Mouse (Mus musculus): ENCODE results near the gene Atp13a4. TPM values are rescaled to one million over a fixed set of nuclear protein-coding genes. Genes with fewer than 3 reads are reported as not detected.

Atp13a4 gene
- total and polyA plus RNA-seq, 2 experiments from 2014 or later: 5.1 to 7.2 TPM

- Histone ChIP-seq H3K4me3 (ENCODE audit: low read length) (no peak overlapping the region), H3K27ac (no peak overlapping the region), H3K9ac (replicated peaks; ENCODE audit: low read length) (no peak overlapping the region), H3K36me3 (ENCODE audit: insufficient read depth, low read length) (no peaks in the 10 kb centered on the region), H3K9me3 (ENCODE audit: low read length) (no peaks in the 10 kb centered on the region), H3K4me2 (ENCODE audit: low read depth, low read length) (no peak overlapping the region), H3K4me1 (ENCODE audit: insufficient read depth, low read length) (no peaks in the 10 kb centered on the region), H3K27me3 (ENCODE audit: insufficient read depth, low read length) (no peaks in the 10 kb centered on the region)
- ATAC-seq (no peak), DNase-seq (ENCODE audit: low spot score) (no peak)
- WGBS: 90% methylated on average over 6 of the region's 6 CpGs
- no peak for TF ChIP-seq CTCF (IDR thresholded peaks at IDR 0.05; ENCODE audit: low read depth)
Observed at GRCm38 (mm10) chr16:29414822-29415221, 129.8 kb downstream of the Atp13a4 start.

DNA sequence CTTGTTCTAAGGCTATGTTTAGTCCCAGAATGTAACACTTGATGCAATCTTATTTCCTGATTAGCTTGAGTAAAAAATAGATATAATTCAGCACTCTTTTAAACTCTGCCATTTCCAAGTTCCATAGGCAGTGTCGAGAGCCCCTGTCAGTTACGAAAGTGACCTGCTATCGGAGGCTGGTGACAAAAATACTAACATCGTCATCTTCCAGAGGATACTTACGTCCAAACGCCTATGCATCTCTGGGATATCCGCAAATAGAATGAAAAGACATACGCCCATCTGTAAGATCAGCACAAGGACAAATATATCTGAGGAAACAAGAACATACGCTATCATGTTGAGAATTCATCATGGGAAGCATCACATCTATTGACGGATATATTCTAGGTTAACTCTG, 137.3 kb downstream of the Atp13a4 start:
- WGBS: 93% methylated on average over 10 of the region's 10 CpGs
- Histone ChIP-seq H3K36me3 (ENCODE audit: insufficient read depth, low read length) (no peaks in the 10 kb centered on the region), H3K9ac (replicated peaks; ENCODE audit: low read length) (no peak overlapping the region), H3K9me3 (ENCODE audit: low read length) (no peaks in the 10 kb centered on the region), H3K4me1 (ENCODE audit: insufficient read depth, low read length) (no peaks in the 10 kb centered on the region), H3K27ac (no peak overlapping the region), H3K4me2 (ENCODE audit: low read depth, low read length) (no peak overlapping the region), H3K27me3 (ENCODE audit: insufficient read depth, low read length) (no peaks in the 10 kb centered on the region), H3K4me3 (ENCODE audit: low read length) (no peak overlapping the region)
- no peak for TF ChIP-seq CTCF (IDR thresholded peaks at IDR 0.05; ENCODE audit: low read depth)
- DNase-seq (ENCODE audit: low spot score): no peak
- ATAC-seq: no peak

GRCm38 (mm10) chr16:29399079-29399478, 145.6 kb downstream of the Atp13a4 start:
- 65% methylated on average over 2 of the region's 2 CpGs for WGBS
- DNase-seq (ENCODE audit: low spot score): peak; percentile 58
- H3K4me3 ChIP-seq (ENCODE audit: low read length): no peak overlapping the region
- no peak overlapping the region for H3K27ac ChIP-seq
- no peaks in the 10 kb centered on the region for H3K4me1 ChIP-seq (ENCODE audit: insufficient read depth, low read length)
- H3K36me3 ChIP-seq (ENCODE audit: insufficient read depth, low read length): no peaks in the 10 kb centered on the region
- ATAC-seq: peak; percentile 15; the same call in 1 of the 2 replicates
- H3K27me3 ChIP-seq (ENCODE audit: insufficient read depth, low read length): no peaks in the 10 kb centered on the region
- TF ChIP-seq CTCF (IDR thresholded peaks at IDR 0.05; ENCODE audit: low read depth): peak; percentile 26
- H3K4me2 ChIP-seq (ENCODE audit: low read depth, low read length): no peak overlapping the region
- H3K9ac ChIP-seq (replicated peaks; ENCODE audit: low read length): no peak overlapping the region
- no peaks in the 10 kb centered on the region for H3K9me3 ChIP-seq (ENCODE audit: low read length)

- Histone ChIP-seq H3K27me3 (ENCODE audit: insufficient read depth, low read length) (no peaks in the 10 kb centered on the region), H3K4me1 (ENCODE audit: insufficient read depth, low read length) (no peaks in the 10 kb centered on the region), H3K27ac (no peak overlapping the region), H3K9me3 (ENCODE audit: low read length) (no peaks in the 10 kb centered on the region), H3K4me3 (ENCODE audit: low read length) (no peak overlapping the region), H3K9ac (replicated peaks; ENCODE audit: low read length) (no peak overlapping the region), H3K36me3 (ENCODE audit: insufficient read depth, low read length) (no peaks in the 10 kb centered on the region), H3K4me2 (ENCODE audit: low read depth, low read length) (no peak overlapping the region)
- 78% methylated on average over 4 of the region's 4 CpGs for WGBS
- no peak for TF ChIP-seq CTCF (IDR thresholded peaks at IDR 0.05; ENCODE audit: low read depth)
- DNase-seq (ENCODE audit: low spot score) (peak; percentile 40), ATAC-seq (no peak)
Observed at GRCm38 (mm10) chr16:29384781-29385180, 159.9 kb downstream of the Atp13a4 start.

DNA sequence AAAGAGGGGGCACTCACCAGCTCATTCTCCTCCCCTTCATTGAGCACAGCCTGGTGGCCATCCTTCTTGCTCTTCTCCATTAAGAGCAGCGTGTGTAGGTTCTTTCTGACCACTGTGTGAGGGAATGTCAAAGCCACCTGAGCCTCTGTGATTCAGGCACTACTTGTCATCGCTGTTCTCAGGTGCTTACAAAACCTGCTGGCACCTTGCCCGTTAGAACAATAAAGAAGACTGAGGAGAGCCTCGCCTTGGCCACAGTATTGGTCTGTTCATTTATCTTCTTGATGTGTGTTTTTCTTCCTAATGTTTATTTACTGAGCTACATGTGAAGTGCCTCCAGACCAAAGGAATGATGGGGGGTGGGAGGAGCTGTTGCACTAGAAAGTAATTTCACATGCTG, 166.2 kb downstream of the Atp13a4 start, which contains the start of gene Atp13a5:
Gene Atp13a5 (minus strand): TSS at position 275 of the 400 bp plus-strand sequence.
- peak; percentile 5 for DNase-seq (ENCODE audit: low spot score)
- no peak within 1 kb of the TSS for H3K4me2 ChIP-seq (ENCODE audit: low read depth, low read length)

GRCm38 (mm10) chr16:29374636-29375035, 170.0 kb downstream of the Atp13a4 start:
- Histone ChIP-seq H3K27ac (no peak overlapping the region), H3K36me3 (ENCODE audit: insufficient read depth, low read length) (no peaks in the 10 kb centered on the region), H3K9ac (replicated peaks; ENCODE audit: low read length) (no peak overlapping the region), H3K4me1 (ENCODE audit: insufficient read depth, low read length) (no peaks in the 10 kb centered on the region), H3K9me3 (ENCODE audit: low read length) (no peaks in the 10 kb centered on the region), H3K4me3 (ENCODE audit: low read length) (no peak overlapping the region), H3K27me3 (ENCODE audit: insufficient read depth, low read length) (no peaks in the 10 kb centered on the region), H3K4me2 (ENCODE audit: low read depth, low read length) (no peak overlapping the region)
- TF ChIP-seq CTCF (IDR thresholded peaks at IDR 0.05; ENCODE audit: low read depth): no peak
- WGBS: 87% methylated on average over 8 of the region's 8 CpGs
- no peak for DNase-seq (ENCODE audit: low spot score)
- ATAC-seq: no peak

More for the DNA sequence above, 166.2 kb downstream of the Atp13a4 start, which contains the start of gene Atp13a5:
- Histone ChIP-seq H3K27ac (no peak within 1 kb of the TSS), H3K4me1 (ENCODE audit: insufficient read depth, low read length) (no peaks in the 10 kb centered on the region), H3K36me3 (ENCODE audit: insufficient read depth, low read length) (no peaks in the 10 kb centered on the region), H3K9me3 (ENCODE audit: low read length) (no peaks in the 10 kb centered on the region), H3K4me3 (ENCODE audit: low read length) (no peak within 1 kb of the TSS), H3K9ac (replicated peaks; ENCODE audit: low read length) (no peak within 1 kb of the TSS), H3K27me3 (ENCODE audit: insufficient read depth, low read length) (no peaks in the 10 kb centered on the region)
- TF ChIP-seq CTCF (IDR thresholded peaks at IDR 0.05; ENCODE audit: low read depth): no peak
- WGBS: 83% methylated on average over 4 of the region's 4 CpGs
- ATAC-seq: no peak

Other genes starting within 250 kb of the Atp13a4 start
- gene Atp13a5, start 166.1 kb downstream of the Atp13a4 start, total RNA-seq (2014; rRNA removed): 5.6 and 8.7 TPM in 2 replicates
- gene Atp13a5, start 166.1 kb downstream of the Atp13a4 start, polyA plus RNA-seq (2015; fragmentation: Nextera tagmentation; extraction: Ambion mirVana): 6.4 and 6.6 TPM in 2 replicates
- 67.2 and 73.8 TPM in 2 replicates for gene Opa1, start 34.5 kb upstream of the Atp13a4 start, total RNA-seq (2014; rRNA removed)
- gene Opa1, start 34.5 kb upstream of the Atp13a4 start, polyA plus RNA-seq (2015; fragmentation: Nextera tagmentation; extraction: Ambion mirVana): 42.2 and 42.4 TPM in 2 replicates

Measured in hindbrain, postnatal 0 days (tissue).